22 mouse cellular contexts compared by ENCODE assay signal in the genomic region with DNA sequence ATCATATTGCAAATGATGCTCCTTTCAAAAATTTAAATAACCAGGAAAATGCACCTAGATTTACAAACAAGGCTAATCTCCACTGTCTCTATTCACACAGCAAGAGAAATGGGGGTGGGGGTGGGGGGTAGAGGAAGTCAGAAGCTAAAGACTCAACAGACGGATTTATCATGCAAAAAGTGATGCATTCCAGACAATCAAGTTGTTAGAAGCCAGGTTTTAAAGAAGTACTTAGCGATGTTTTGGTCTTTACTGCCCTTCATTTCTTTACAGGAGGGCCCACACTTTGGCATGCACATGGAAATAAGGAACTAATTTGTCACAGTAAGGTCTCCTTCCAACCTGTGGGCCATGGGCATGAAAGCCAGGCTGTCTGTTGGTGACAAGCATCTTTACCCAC.
"Had no signal": no experiment of that assay in that cellular context is flagged by ENCODE, and none has a peak within 500 bp of the region (broad histone marks: within the 10 kb centered on the region; RNA-seq: fewer than 3 reads in every experiment).

No protein-coding gene starts in this region.

- DNase-seq: kidney, adult 18-20 months; kidney, adult 9 months; kidney, postnatal 14 days; kidney, postnatal 4 days; layer of hippocampus, adult 9-11 months; layer of hippocampus, postnatal 36 days; lung, adult 18-20 months; lung, postnatal 10 days; lung, postnatal 36 days; thymus, adult 2 months; thymus, postnatal 14 days; thymus, postnatal 4 days had no signal

- H3K9ac ChIP-seq: liver, embryonic 15.5 days; lung, embryonic 15.5 days; midbrain, embryonic 12.5 days; midbrain, embryonic 15.5 days had no signal

- H3K27me3 ChIP-seq: liver, embryonic 15.5 days; lung, embryonic 15.5 days; megakaryocyte, embryonic 14.5 days; midbrain, embryonic 12.5 days; midbrain, embryonic 15.5 days; neural tube, embryonic 13.5 days had no signal

- H3K4me2 ChIP-seq: liver, embryonic 11.5 days; liver, embryonic 15.5 days; lung, embryonic 15.5 days; midbrain, embryonic 12.5 days; midbrain, embryonic 15.5 days; neural tube, embryonic 13.5 days had no signal

- H3K4me3 ChIP-seq: left cerebral cortex, adult 2 months; liver, embryonic 15.5 days; lung, embryonic 15.5 days; megakaryocyte, embryonic 14.5 days; midbrain, embryonic 12.5 days; midbrain, embryonic 15.5 days; myocyte; neural tube, embryonic 13.5 days had no signal

- H3K36me3 ChIP-seq: liver, embryonic 15.5 days; lung, embryonic 15.5 days; midbrain, embryonic 12.5 days; midbrain, embryonic 15.5 days; neural tube, embryonic 13.5 days had no signal

- H3K27ac ChIP-seq: liver, embryonic 15.5 days; lung, embryonic 15.5 days; midbrain, embryonic 12.5 days; midbrain, embryonic 15.5 days; neural tube, embryonic 13.5 days; stomach, postnatal 0 days had no signal

- ATAC-seq: midbrain, embryonic 15.5 days had no signal

- H3K9me3 ChIP-seq: liver, embryonic 15.5 days; lung, embryonic 15.5 days; megakaryocyte, embryonic 14.5 days; midbrain, embryonic 12.5 days; midbrain, embryonic 15.5 days; neural tube, embryonic 13.5 days had no signal
